Mouse (Mus musculus): ENCODE results near the gene Fgf2. TPM values are rescaled to one million over a fixed set of nuclear protein-coding genes. Genes with fewer than 3 reads are reported as not detected.

Gene Fgf2
- polyA plus RNA-seq (2014; fragmentation: Nextera tagmentation; extraction: Ambion mirVana), result 0.31 and 0.41 TPM in 2 replicates

- DNase-seq (ENCODE audit: low spot score) (peak; percentile 38), ATAC-seq (ENCODE audit: insufficient read depth, low FRiP score, low TSS enrichment) (peak; percentile 65)
- WGBS, result under 1% methylated on average over 69 of the region's 75 CpGs
- Histone ChIP-seq H3K4me1 (ENCODE audit: control insufficient read depth, insufficient read depth, low read length) (0 out of 2 replicates have a peak, but pooled peaks cover 3% of the 10 kb centered on the region), H3K36me3 (ENCODE audit: control insufficient read depth, insufficient read depth, low read length) (no peaks in the 10 kb centered on the region), H3K4me3 (ENCODE audit: low read depth, low read length) (peak within 1 kb of the TSS; percentile 52), H3K27ac (ENCODE audit: low read depth, low read length) (no peak within 1 kb of the TSS), H3K9me3 (ENCODE audit: control insufficient read depth, low read length) (no peaks in the 10 kb centered on the region), H3K4me2 (ENCODE audit: low read depth) (peak within 1 kb of the TSS; percentile 94), H3K27me3 (ENCODE audit: control insufficient read depth, insufficient read depth, low read length) (peaks cover 13% of the 10 kb centered on the region), H3K9ac (ENCODE audit: low read length) (peak within 1 kb of the TSS; percentile 62)
Observed at GRCm38 (mm10) chr3:37348221-37349165, at the start of gene Fgf2. Fgf2 (plus strand) TSS chr3:37348346.

GRCm38 (mm10) chr3:37299470-37299869, 48.7 kb upstream of the Fgf2 start:
- DNase-seq (ENCODE audit: low spot score) (no peak), ATAC-seq (ENCODE audit: insufficient read depth, low FRiP score, low TSS enrichment) (no peak)
- Histone ChIP-seq H3K27me3 (ENCODE audit: control insufficient read depth, insufficient read depth, low read length) (no peaks in the 10 kb centered on the region), H3K9me3 (ENCODE audit: control insufficient read depth, low read length) (no peaks in the 10 kb centered on the region), H3K4me3 (ENCODE audit: low read depth, low read length) (no peak overlapping the region), H3K36me3 (ENCODE audit: control insufficient read depth, insufficient read depth, low read length) (no peaks in the 10 kb centered on the region), H3K9ac (ENCODE audit: low read length) (no peak overlapping the region), H3K4me1 (ENCODE audit: control insufficient read depth, insufficient read depth, low read length) (no peaks in the 10 kb centered on the region), H3K4me2 (ENCODE audit: low read depth) (no peak overlapping the region), H3K27ac (ENCODE audit: low read depth, low read length) (no peak overlapping the region)
- 67% methylated on average over 3 of the region's 3 CpGs for WGBS

- Histone ChIP-seq H3K27ac (ENCODE audit: low read depth, low read length) (no peak overlapping the region), H3K9me3 (ENCODE audit: control insufficient read depth, low read length) (no peaks in the 10 kb centered on the region), H3K4me2 (ENCODE audit: low read depth) (no peak overlapping the region), H3K9ac (ENCODE audit: low read length) (no peak overlapping the region), H3K27me3 (ENCODE audit: control insufficient read depth, insufficient read depth, low read length) (no peaks in the 10 kb centered on the region), H3K4me3 (ENCODE audit: low read depth, low read length) (no peak overlapping the region), H3K4me1 (ENCODE audit: control insufficient read depth, insufficient read depth, low read length) (no peaks in the 10 kb centered on the region), H3K36me3 (ENCODE audit: control insufficient read depth, insufficient read depth, low read length) (no peaks in the 10 kb centered on the region)
- WGBS, result 43% methylated on average over 12 of the region's 12 CpGs
- no peak for ATAC-seq (ENCODE audit: insufficient read depth, low FRiP score, low TSS enrichment)
- peak; percentile 61 for DNase-seq (ENCODE audit: low spot score)
Observed at GRCm38 (mm10) chr3:37302685-37303084, 45.5 kb upstream of the Fgf2 start.

GRCm38 (mm10) chr3:37303392-37304139, 44.6 kb upstream of the Fgf2 start:
- H3K4me2 ChIP-seq (ENCODE audit: low read depth), result no peak overlapping the region
- H3K36me3 ChIP-seq (ENCODE audit: control insufficient read depth, insufficient read depth, low read length), result no peaks in the 10 kb centered on the region
- no peaks in the 10 kb centered on the region for H3K27me3 ChIP-seq (ENCODE audit: control insufficient read depth, insufficient read depth, low read length)
- DNase-seq (ENCODE audit: low spot score) (no peak), ATAC-seq (ENCODE audit: insufficient read depth, low FRiP score, low TSS enrichment) (no peak)
- H3K4me3 ChIP-seq (ENCODE audit: low read depth, low read length), result no peak overlapping the region
- H3K9me3 ChIP-seq (ENCODE audit: control insufficient read depth, low read length), result no peaks in the 10 kb centered on the region
- WGBS, result 74% methylated on average over 8 of the region's 8 CpGs
- H3K9ac ChIP-seq (ENCODE audit: low read length), result no peak overlapping the region
- H3K27ac ChIP-seq (ENCODE audit: low read depth, low read length), result no peak overlapping the region
- no peaks in the 10 kb centered on the region for H3K4me1 ChIP-seq (ENCODE audit: control insufficient read depth, insufficient read depth, low read length)

GRCm38 (mm10) chr3:37311897-37312369, 36.2 kb upstream of the Fgf2 start:
- no peaks in the 10 kb centered on the region; the same call in 1 of the 2 replicates for H3K4me1 ChIP-seq (ENCODE audit: control insufficient read depth, insufficient read depth, low read length)
- no peaks in the 10 kb centered on the region for H3K27me3 ChIP-seq (ENCODE audit: control insufficient read depth, insufficient read depth, low read length)
- H3K27ac ChIP-seq (ENCODE audit: low read depth, low read length), result no peak overlapping the region
- H3K4me3 ChIP-seq (ENCODE audit: low read depth, low read length), result peak overlapping the region; percentile 52
- H3K36me3 ChIP-seq (ENCODE audit: control insufficient read depth, insufficient read depth, low read length), result no peaks in the 10 kb centered on the region
- H3K9me3 ChIP-seq (ENCODE audit: control insufficient read depth, low read length), result no peaks in the 10 kb centered on the region
- peak overlapping the region; percentile 50 for H3K4me2 ChIP-seq (ENCODE audit: low read depth)
- WGBS, result 4% methylated on average over 10 of the region's 10 CpGs
- DNase-seq (ENCODE audit: low spot score) (no peak), ATAC-seq (ENCODE audit: insufficient read depth, low FRiP score, low TSS enrichment) (peak; percentile 73)
- peak overlapping the region; percentile 67 for H3K9ac ChIP-seq (ENCODE audit: low read length)

GRCm38 (mm10) chr3:37312370-37312941, 35.7 kb upstream of the Fgf2 start, which contains the start of the genes Bbs12 and Cetn4:
Bbs12 (plus strand) TSS chr3:37312554.
Cetn4 (minus strand) TSS chr3:37312708.
- Histone ChIP-seq H3K27me3 (ENCODE audit: control insufficient read depth, insufficient read depth, low read length) (no peaks in the 10 kb centered on the region), H3K4me2 (ENCODE audit: low read depth) (peak within 1 kb of the TSS; percentile 50), H3K9ac (ENCODE audit: low read length) (peak within 1 kb of the TSS; percentile 67), H3K9me3 (ENCODE audit: control insufficient read depth, low read length) (no peaks in the 10 kb centered on the region), H3K4me1 (ENCODE audit: control insufficient read depth, insufficient read depth, low read length) (no peaks in the 10 kb centered on the region; the same call in 1 of the 2 replicates), H3K36me3 (ENCODE audit: control insufficient read depth, insufficient read depth, low read length) (no peaks in the 10 kb centered on the region), H3K27ac (ENCODE audit: low read depth, low read length) (no peak within 1 kb of the TSS), H3K4me3 (ENCODE audit: low read depth, low read length) (peak within 1 kb of the TSS; percentile 52)
- WGBS, result under 1% methylated on average over 54 of the region's 54 CpGs
- peak; percentile 98 for DNase-seq (ENCODE audit: low spot score)
- ATAC-seq (ENCODE audit: insufficient read depth, low FRiP score, low TSS enrichment), result peak; percentile 99

GRCm38 (mm10) chr3:37313371-37313770, 34.8 kb upstream of the Fgf2 start:
- H3K27me3 ChIP-seq (ENCODE audit: control insufficient read depth, insufficient read depth, low read length), result no peaks in the 10 kb centered on the region
- H3K27ac ChIP-seq (ENCODE audit: low read depth, low read length), result no peak overlapping the region
- peak overlapping the region; percentile 52; the same call in 1 of the 2 replicates for H3K4me3 ChIP-seq (ENCODE audit: low read depth, low read length)
- H3K4me1 ChIP-seq (ENCODE audit: control insufficient read depth, insufficient read depth, low read length), result no peaks in the 10 kb centered on the region; the same call in 1 of the 2 replicates
- 36% methylated on average over 1 of the region's 1 CpGs for WGBS
- DNase-seq (ENCODE audit: low spot score), result no peak
- no peaks in the 10 kb centered on the region for H3K36me3 ChIP-seq (ENCODE audit: control insufficient read depth, insufficient read depth, low read length)
- H3K9me3 ChIP-seq (ENCODE audit: control insufficient read depth, low read length), result no peaks in the 10 kb centered on the region
- no peak for ATAC-seq (ENCODE audit: insufficient read depth, low FRiP score, low TSS enrichment)
- H3K9ac ChIP-seq (ENCODE audit: low read length), result no peak overlapping the region
- peak overlapping the region; percentile 50; the same call in 1 of the 2 replicates for H3K4me2 ChIP-seq (ENCODE audit: low read depth)

GRCm38 (mm10) chr3:37316233-37316632, 31.9 kb upstream of the Fgf2 start:
- WGBS, result 95% methylated on average over 1 of the region's 1 CpGs
- Histone ChIP-seq H3K4me2 (ENCODE audit: low read depth) (no peak overlapping the region), H3K9me3 (ENCODE audit: control insufficient read depth, low read length) (no peaks in the 10 kb centered on the region), H3K4me3 (ENCODE audit: low read depth, low read length) (no peak overlapping the region), H3K4me1 (ENCODE audit: control insufficient read depth, insufficient read depth, low read length) (no peaks in the 10 kb centered on the region; the same call in 1 of the 2 replicates), H3K27me3 (ENCODE audit: control insufficient read depth, insufficient read depth, low read length) (no peaks in the 10 kb centered on the region), H3K9ac (ENCODE audit: low read length) (no peak overlapping the region), H3K36me3 (ENCODE audit: control insufficient read depth, insufficient read depth, low read length) (0 out of 2 replicates have a peak, but pooled peaks cover 2% of the 10 kb centered on the region), H3K27ac (ENCODE audit: low read depth, low read length) (no peak overlapping the region)
- no peak for ATAC-seq (ENCODE audit: insufficient read depth, low FRiP score, low TSS enrichment)
- DNase-seq (ENCODE audit: low spot score), result no peak
